Mouse (Mus musculus) stomach, postnatal 0 days (tissue): ENCODE measurements around the gene Vgll4. TPM values are rescaled to one million over a fixed set of nuclear protein-coding genes. Genes with fewer than 3 reads are reported as not detected.

Source experiments
- ATAC-seq: fragments of 200-750 bp; cut with Nextera tagmentation; 2 replicates; pipeline ENCODE4 v1.8.0; 2017; ENCODE audit not compliant: low FRiP score, low TSS enrichment
- DNase-seq: peaks from one replicate; pipeline ENCODE4 v3.0.0-alpha.2; 2016; ENCODE audit warnings: low spot score
- H3K27ac ChIP-seq: fragments of 300-500 bp; sonication (generic); replicated peaks from 2 replicates; pipeline ENCODE4 v1.5.1; 2014; ENCODE audit warnings: mild to moderate bottlenecking, control low read depth
- H3K27me3 ChIP-seq: fragments of 300-500 bp; sonication (generic); 2 replicates; pipeline ENCODE4 v1.6.1; 2014; ENCODE audit warnings: low read length; ENCODE audit not compliant: control insufficient read depth, insufficient read depth
- H3K36me3 ChIP-seq: fragments of 300-500 bp; sonication (generic); 2 replicates; pipeline ENCODE4 v1.6.1; 2014; ENCODE audit warnings: low read length, mixed read lengths; ENCODE audit not compliant: control insufficient read depth, insufficient read depth
- H3K4me1 ChIP-seq: fragments of 300-500 bp; sonication (generic); replicated peaks from 2 replicates; pipeline ENCODE4 v1.6.1; 2014; ENCODE audit warnings: antibody characterized with exemption; ENCODE audit not compliant: control insufficient read depth, insufficient read depth
- H3K4me2 ChIP-seq: fragments of 300-500 bp; sonication (generic); replicated peaks from 2 replicates; pipeline ENCODE4 v1.6.1; 2014; ENCODE audit warnings: low read depth, mild to moderate bottlenecking, control low read depth, moderate library complexity
- H3K4me3 ChIP-seq: fragments of 300-500 bp; sonication (generic); 2 replicates; pipeline ENCODE4 v1.5.1; 2014; ENCODE audit warnings: low read depth, low read length, control low read depth
- H3K9ac ChIP-seq: fragments of 300-500 bp; sonication (generic); 2 replicates; pipeline ENCODE4 v1.6.1; 2014; ENCODE audit warnings: mild to moderate bottlenecking, low read length, control low read depth, mixed read lengths
- H3K9me3 ChIP-seq: fragments of 300-500 bp; sonication (generic); 2 replicates; pipeline ENCODE4 v1.6.1; 2016; ENCODE audit warnings: low read length; ENCODE audit not compliant: control insufficient read depth
- CTCF ChIP-seq: IDR thresholded peaks from 2 replicates; pipeline ENCODE4 v1.5.1; 2016; ENCODE audit warnings: antibody characterized with exemption, low read depth, mild to moderate bottlenecking, moderate library complexity
- EP300 ChIP-seq: optimal IDR thresholded peaks from 2 replicates; pipeline ENCODE3; 2016; ENCODE audit warnings: antibody characterized with exemption
- WGBS: fragments of 180-500 bp; shearing (Covaris S2); extraction: QIAGEN DNeasy Blood & Tissue Kit; methylation state at CpG from one replicate; pipeline ENCODE4 v1.1.7; 2014; 5-methylcytosine and 5-hydroxymethylcytosine counted together
- polyA plus RNA-seq: library from polyadenylated mRNA; unstranded; fragments of >200 nt; fragmentation: Nextera tagmentation; extraction: Ambion mirVana; gene quantifications from 2 replicates; pipeline ENCODE4 v1.2.1, GENCODE M21; 2015

Gene Vgll4
- polyA plus RNA-seq, 1 experiment from 2014 or later: 38.5 TPM

GRCm38 (mm10) chr6:114944456-114945438, 25.0 kb downstream of the Vgll4 start:
- Histone ChIP-seq H3K27me3 (no peaks in the 10 kb centered on the region), H3K9ac (no peak overlapping the region), H3K4me1 (no peaks in the 10 kb centered on the region), H3K36me3 (no peaks in the 10 kb centered on the region), H3K27ac (no peak overlapping the region), H3K4me2 (no peak overlapping the region), H3K9me3 (no peaks in the 10 kb centered on the region), H3K4me3 (no peak overlapping the region)
- TF ChIP-seq EP300 (no peak), CTCF (no peak)
- DNase-seq (no peak), ATAC-seq (no peak)
- 71% methylated on average over 14 of the region's 14 CpGs for WGBS

DNA sequence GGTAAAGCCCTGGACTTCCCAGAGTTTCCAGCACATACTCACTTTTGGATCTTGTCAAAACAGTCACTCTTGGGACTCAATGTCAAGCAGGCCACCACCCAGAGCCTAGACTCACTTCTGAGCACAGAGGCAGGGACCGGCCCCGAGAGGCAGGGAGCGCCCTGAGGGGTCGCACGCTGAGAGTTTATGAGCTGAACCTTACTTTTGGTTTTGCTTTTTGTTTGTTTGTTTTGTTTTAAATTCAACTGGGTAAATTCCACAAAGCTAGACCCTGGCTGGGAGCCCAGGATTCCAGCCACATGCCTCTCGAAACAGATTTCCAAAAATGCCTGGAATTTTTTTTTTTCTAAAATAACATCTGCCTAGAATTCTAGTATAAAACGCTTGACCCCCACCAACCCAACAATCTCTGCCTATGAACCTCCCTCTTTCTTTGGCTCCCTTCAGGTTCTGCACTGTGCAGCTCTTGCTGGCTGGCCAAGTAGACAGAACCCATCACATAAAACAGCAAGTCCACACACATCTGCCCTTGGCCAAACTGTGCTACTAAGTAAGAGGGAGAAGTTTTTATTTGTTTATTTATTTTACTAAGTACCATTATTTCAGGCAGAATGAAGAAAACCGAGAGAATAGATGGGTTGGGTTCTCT, 28.5 kb downstream of the Vgll4 start:
- ATAC-seq (no peak), DNase-seq (no peak)
- H3K27me3 ChIP-seq: no peaks in the 10 kb centered on the region
- no peak for TF ChIP-seq EP300
- no peak for TF ChIP-seq CTCF
- no peaks in the 10 kb centered on the region for H3K36me3 ChIP-seq
- no peak overlapping the region for H3K4me2 ChIP-seq
- whole genome bisulfite sequencing: 54% methylated on average over 8 of the region's 8 CpGs
- no peaks in the 10 kb centered on the region for H3K9me3 ChIP-seq
- H3K27ac ChIP-seq: no peak overlapping the region
- H3K4me3 ChIP-seq: no peak overlapping the region
- H3K4me1 ChIP-seq: no peaks in the 10 kb centered on the region
- no peak overlapping the region for H3K9ac ChIP-seq

GRCm38 (mm10) chr6:114939666-114940065, 30.1 kb downstream of the Vgll4 start:
- Histone ChIP-seq H3K4me3 (no peak overlapping the region), H3K9ac (no peak overlapping the region), H3K27ac (no peak overlapping the region), H3K9me3 (no peaks in the 10 kb centered on the region), H3K4me1 (no peaks in the 10 kb centered on the region), H3K36me3 (no peaks in the 10 kb centered on the region), H3K4me2 (no peak overlapping the region), H3K27me3 (no peaks in the 10 kb centered on the region)
- TF ChIP-seq CTCF: no peak
- TF ChIP-seq EP300: no peak
- WGBS: 83% methylated on average over 2 of the region's 2 CpGs
- ATAC-seq (no peak), DNase-seq (no peak)

GRCm38 (mm10) chr6:114936941-114937313, 32.9 kb downstream of the Vgll4 start:
- ATAC-seq (no peak), DNase-seq (no peak)
- WGBS: 67% methylated on average over 5 of the region's 5 CpGs
- TF ChIP-seq CTCF: no peak
- TF ChIP-seq EP300: no peak
- no peaks in the 10 kb centered on the region for H3K27me3 ChIP-seq
- H3K4me3 ChIP-seq: no peak overlapping the region
- H3K36me3 ChIP-seq: no peaks in the 10 kb centered on the region
- H3K4me2 ChIP-seq: no peak overlapping the region
- no peaks in the 10 kb centered on the region for H3K9me3 ChIP-seq
- H3K9ac ChIP-seq: no peak overlapping the region
- H3K4me1 ChIP-seq: no peaks in the 10 kb centered on the region
- H3K27ac ChIP-seq: no peak overlapping the region

GRCm38 (mm10) chr6:114936297-114936940, 33.4 kb downstream of the Vgll4 start:
- H3K36me3 ChIP-seq: no peaks in the 10 kb centered on the region
- WGBS: 65% methylated on average over 19 of the region's 19 CpGs
- no peak overlapping the region for H3K4me3 ChIP-seq
- H3K9ac ChIP-seq: no peak overlapping the region
- TF ChIP-seq EP300: no peak
- no peak for TF ChIP-seq CTCF
- no peak overlapping the region for H3K4me2 ChIP-seq
- H3K27ac ChIP-seq: 0 out of 2 replicates have a peak overlapping the region, but pooled peaks have one; percentile 30
- H3K4me1 ChIP-seq: no peaks in the 10 kb centered on the region
- ATAC-seq (no peak), DNase-seq (no peak)
- no peaks in the 10 kb centered on the region for H3K9me3 ChIP-seq
- H3K27me3 ChIP-seq: no peaks in the 10 kb centered on the region
